Mouse (Mus musculus): ENCODE measurements around the gene Mras. TPM values are rescaled to one million over a fixed set of nuclear protein-coding genes. Genes with fewer than 3 reads are reported as not detected.

Mras gene
- 11.8 and 13.2 TPM in 2 replicates for polyA plus RNA-seq (2014; fragmentation: Nextera tagmentation; extraction: Ambion mirVana)

- Histone ChIP-seq H3K27me3 (replicated peaks; ENCODE audit: control insufficient read depth, insufficient read depth, low read length) (peaks cover 15% of the 10 kb centered on the region), H3K4me1 (replicated peaks; ENCODE audit: control insufficient read depth, insufficient read depth, low read length) (peaks cover 24% of the 10 kb centered on the region), H3K9me3 (ENCODE audit: control insufficient read depth, low read length) (no peaks in the 10 kb centered on the region), H3K27ac (ENCODE audit: low read depth) (peak within 1 kb of the TSS; percentile 22; the same call in 1 of the 2 replicates), H3K36me3 (ENCODE audit: control insufficient read depth, insufficient read depth, low read length) (no peaks in the 10 kb centered on the region), H3K4me2 (ENCODE audit: low read length) (peak within 1 kb of the TSS; percentile 75), H3K9ac (ENCODE audit: low read length) (peak within 1 kb of the TSS; percentile 69), H3K4me3 (ENCODE audit: low read depth, low read length) (peak within 1 kb of the TSS; percentile 72)
- DNase-seq (ENCODE audit: low spot score) (peak; percentile 59), ATAC-seq (replicated peaks; ENCODE audit: low FRiP score, low TSS enrichment, low read depth) (no peak)
- 14% methylated on average over 27 of the region's 27 CpGs for WGBS
Observed at GRCm38 (mm10) chr9:99437031-99437764, at the start of gene Mras. Mras (minus strand) TSS chr9:99437381.

GRCm38 (mm10) chr9:99485144-99485543 is 48.0 kb upstream of the Mras start:
- no peaks in the 10 kb centered on the region for H3K27me3 ChIP-seq (replicated peaks; ENCODE audit: control insufficient read depth, insufficient read depth, low read length)

GRCm38 (mm10) chr9:99484632-99485031 is 47.5 kb upstream of the Mras start:
- no peak for DNase-seq (ENCODE audit: low spot score)
- H3K9me3 ChIP-seq (ENCODE audit: control insufficient read depth, low read length), result no peaks in the 10 kb centered on the region
- H3K9ac ChIP-seq (ENCODE audit: low read length), result no peak overlapping the region
- H3K27me3 ChIP-seq (replicated peaks; ENCODE audit: control insufficient read depth, insufficient read depth, low read length), result no peaks in the 10 kb centered on the region
- no peak overlapping the region for H3K4me2 ChIP-seq (ENCODE audit: low read length)
- no peak for ATAC-seq (replicated peaks; ENCODE audit: low FRiP score, low TSS enrichment, low read depth)
- H3K4me1 ChIP-seq (replicated peaks; ENCODE audit: control insufficient read depth, insufficient read depth, low read length), result no peaks in the 10 kb centered on the region
- peaks cover 55% of the 10 kb centered on the region for H3K36me3 ChIP-seq (ENCODE audit: control insufficient read depth, insufficient read depth, low read length)
- H3K27ac ChIP-seq (ENCODE audit: low read depth), result no peak overlapping the region
- no peak overlapping the region for H3K4me3 ChIP-seq (ENCODE audit: low read depth, low read length)

More at GRCm38 (mm10) chr9:99485144-99485543, 48.0 kb upstream of the Mras start:
- no peak overlapping the region for H3K9ac ChIP-seq (ENCODE audit: low read length)
- WGBS, result 97% methylated on average over 4 of the region's 4 CpGs
- DNase-seq (ENCODE audit: low spot score) (no peak), ATAC-seq (replicated peaks; ENCODE audit: low FRiP score, low TSS enrichment, low read depth) (no peak)
- no peak overlapping the region for H3K4me3 ChIP-seq (ENCODE audit: low read depth, low read length)
- no peaks in the 10 kb centered on the region for H3K4me1 ChIP-seq (replicated peaks; ENCODE audit: control insufficient read depth, insufficient read depth, low read length)
- no peak overlapping the region for H3K27ac ChIP-seq (ENCODE audit: low read depth)
- H3K4me2 ChIP-seq (ENCODE audit: low read length), result no peak overlapping the region
- H3K9me3 ChIP-seq (ENCODE audit: control insufficient read depth, low read length), result no peaks in the 10 kb centered on the region
- peaks cover 58% of the 10 kb centered on the region for H3K36me3 ChIP-seq (ENCODE audit: control insufficient read depth, insufficient read depth, low read length)

DNA sequence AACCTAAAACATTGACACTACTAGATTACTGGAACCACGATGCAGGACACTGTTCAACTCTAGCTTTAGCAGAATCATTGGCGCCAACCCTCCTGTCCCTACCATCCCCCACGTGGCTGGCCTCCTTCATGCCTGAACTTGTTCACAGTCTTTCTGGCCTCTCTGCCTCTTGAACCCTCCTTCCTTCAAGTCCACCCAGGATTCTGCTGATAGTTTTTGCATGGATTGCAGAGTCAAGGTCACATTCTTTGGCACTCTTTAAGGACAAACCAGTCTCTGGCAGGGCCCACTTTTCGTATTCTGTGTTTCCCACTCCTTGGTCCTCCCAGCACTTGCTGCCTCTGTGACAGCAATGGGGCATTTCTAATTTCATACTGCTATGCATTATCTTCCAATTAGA is 46.0 kb upstream of the Mras start:
- no peak overlapping the region for H3K27ac ChIP-seq (ENCODE audit: low read depth)
- H3K9me3 ChIP-seq (ENCODE audit: control insufficient read depth, low read length), result no peaks in the 10 kb centered on the region
- H3K4me2 ChIP-seq (ENCODE audit: low read length), result no peak overlapping the region
- H3K36me3 ChIP-seq (ENCODE audit: control insufficient read depth, insufficient read depth, low read length), result peaks cover 47% of the 10 kb centered on the region
- H3K9ac ChIP-seq (ENCODE audit: low read length), result no peak overlapping the region
- H3K4me1 ChIP-seq (replicated peaks; ENCODE audit: control insufficient read depth, insufficient read depth, low read length), result no peaks in the 10 kb centered on the region
- 83% methylated on average over 4 of the region's 4 CpGs for WGBS
- no peak for DNase-seq (ENCODE audit: low spot score)
- no peak for ATAC-seq (replicated peaks; ENCODE audit: low FRiP score, low TSS enrichment, low read depth)
- H3K4me3 ChIP-seq (ENCODE audit: low read depth, low read length), result no peak overlapping the region
- H3K27me3 ChIP-seq (replicated peaks; ENCODE audit: control insufficient read depth, insufficient read depth, low read length), result no peaks in the 10 kb centered on the region

- H3K36me3 ChIP-seq (ENCODE audit: control insufficient read depth, insufficient read depth, low read length), result peaks cover 30% of the 10 kb centered on the region
- no peak overlapping the region for H3K9ac ChIP-seq (ENCODE audit: low read length)
- H3K9me3 ChIP-seq (ENCODE audit: control insufficient read depth, low read length), result no peaks in the 10 kb centered on the region
- no peak for DNase-seq (ENCODE audit: low spot score)
- H3K27me3 ChIP-seq (replicated peaks; ENCODE audit: control insufficient read depth, insufficient read depth, low read length), result no peaks in the 10 kb centered on the region
- no peak for ATAC-seq (replicated peaks; ENCODE audit: low FRiP score, low TSS enrichment, low read depth)
- WGBS, result 87% methylated on average over 4 of the region's 4 CpGs
- H3K4me3 ChIP-seq (ENCODE audit: low read depth, low read length), result no peak overlapping the region
- H3K4me2 ChIP-seq (ENCODE audit: low read length), result no peak overlapping the region
- H3K27ac ChIP-seq (ENCODE audit: low read depth), result no peak overlapping the region
- no peaks in the 10 kb centered on the region for H3K4me1 ChIP-seq (replicated peaks; ENCODE audit: control insufficient read depth, insufficient read depth, low read length)
Observed at GRCm38 (mm10) chr9:99480764-99481163, 43.6 kb upstream of the Mras start.

DNA sequence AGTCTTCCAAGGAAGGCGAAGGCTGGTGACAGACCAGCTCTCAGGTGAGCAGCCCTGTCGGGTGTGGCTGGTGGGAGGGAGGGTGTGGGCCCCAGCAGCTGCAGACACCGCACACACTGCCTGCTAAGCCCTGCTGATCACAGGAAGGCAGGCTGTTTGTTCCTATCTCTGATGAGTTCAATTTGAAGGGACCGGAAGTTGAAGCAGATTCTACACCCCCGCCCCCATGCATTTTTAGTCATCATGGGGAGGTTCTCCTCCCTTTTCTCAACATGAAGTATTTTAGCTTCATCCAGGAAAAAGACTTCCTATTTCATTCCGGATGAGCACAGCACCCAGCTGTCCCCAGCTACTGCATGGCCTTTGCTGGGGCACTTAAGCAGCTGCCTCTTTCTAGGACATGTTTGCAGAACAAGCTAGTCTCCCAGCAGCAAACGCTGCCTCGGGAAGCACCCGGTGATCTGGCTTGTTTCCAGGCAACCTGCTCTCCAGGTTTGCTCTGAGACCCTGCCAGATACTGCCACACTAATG is 42.1 kb upstream of the Mras start:
- Histone ChIP-seq H3K4me3 (ENCODE audit: low read depth, low read length) (no peak overlapping the region), H3K9ac (ENCODE audit: low read length) (no peak overlapping the region), H3K9me3 (ENCODE audit: control insufficient read depth, low read length) (no peaks in the 10 kb centered on the region), H3K36me3 (ENCODE audit: control insufficient read depth, insufficient read depth, low read length) (peaks cover 37% of the 10 kb centered on the region), H3K27ac (ENCODE audit: low read depth) (no peak overlapping the region), H3K4me2 (ENCODE audit: low read length) (no peak overlapping the region), H3K27me3 (replicated peaks; ENCODE audit: control insufficient read depth, insufficient read depth, low read length) (no peaks in the 10 kb centered on the region), H3K4me1 (replicated peaks; ENCODE audit: control insufficient read depth, insufficient read depth, low read length) (no peaks in the 10 kb centered on the region)
- whole genome bisulfite sequencing, result 63% methylated on average over 9 of the region's 9 CpGs
- DNase-seq (ENCODE audit: low spot score) (no peak), ATAC-seq (replicated peaks; ENCODE audit: low FRiP score, low TSS enrichment, low read depth) (0 out of 2 replicates have a peak, but pooled peaks have one; percentile 72)

DNA sequence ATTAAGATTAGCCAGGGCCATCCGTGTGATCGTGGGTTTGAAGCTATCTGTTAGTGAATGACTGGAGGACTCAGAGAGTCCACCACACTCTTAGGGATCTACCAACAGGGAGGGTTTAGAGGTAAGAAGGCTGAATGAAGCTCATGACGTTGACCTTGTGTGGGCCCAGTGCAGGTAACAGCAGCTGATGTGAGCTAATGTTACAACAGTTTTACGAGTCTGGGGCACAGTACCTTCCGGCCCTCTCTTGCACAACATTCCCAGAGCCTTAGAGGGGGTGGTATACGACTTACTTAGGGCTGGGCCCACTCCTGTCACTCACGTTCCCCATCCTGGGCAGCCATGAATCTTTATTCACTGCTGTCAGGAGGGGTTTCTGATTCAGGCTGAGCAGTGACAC is 34.2 kb upstream of the Mras start:
- WGBS, result 59% methylated on average over 7 of the region's 7 CpGs
- Histone ChIP-seq H3K4me3 (ENCODE audit: low read depth, low read length) (no peak overlapping the region), H3K9ac (ENCODE audit: low read length) (no peak overlapping the region), H3K27me3 (replicated peaks; ENCODE audit: control insufficient read depth, insufficient read depth, low read length) (no peaks in the 10 kb centered on the region), H3K27ac (ENCODE audit: low read depth) (no peak overlapping the region), H3K4me2 (ENCODE audit: low read length) (no peak overlapping the region), H3K9me3 (ENCODE audit: control insufficient read depth, low read length) (no peaks in the 10 kb centered on the region), H3K36me3 (ENCODE audit: control insufficient read depth, insufficient read depth, low read length) (0 out of 2 replicates have a peak, but pooled peaks cover 12% of the 10 kb centered on the region), H3K4me1 (replicated peaks; ENCODE audit: control insufficient read depth, insufficient read depth, low read length) (no peaks in the 10 kb centered on the region)
- ATAC-seq (replicated peaks; ENCODE audit: low FRiP score, low TSS enrichment, low read depth) (no peak), DNase-seq (ENCODE audit: low spot score) (no peak)

GRCm38 (mm10) chr9:99470347-99471092 is 33.3 kb upstream of the Mras start:
- Histone ChIP-seq H3K4me1 (replicated peaks; ENCODE audit: control insufficient read depth, insufficient read depth, low read length) (no peaks in the 10 kb centered on the region), H3K9me3 (ENCODE audit: control insufficient read depth, low read length) (no peaks in the 10 kb centered on the region), H3K9ac (ENCODE audit: low read length) (no peak overlapping the region), H3K4me2 (ENCODE audit: low read length) (no peak overlapping the region; the same call in 1 of the 2 replicates), H3K27ac (ENCODE audit: low read depth) (no peak overlapping the region), H3K36me3 (ENCODE audit: control insufficient read depth, insufficient read depth, low read length) (0 out of 2 replicates have a peak, but pooled peaks cover 7% of the 10 kb centered on the region), H3K4me3 (ENCODE audit: low read depth, low read length) (no peak overlapping the region), H3K27me3 (replicated peaks; ENCODE audit: control insufficient read depth, insufficient read depth, low read length) (no peaks in the 10 kb centered on the region)
- ATAC-seq (replicated peaks; ENCODE audit: low FRiP score, low TSS enrichment, low read depth) (peak; percentile 34; the same call in 1 of the 2 replicates), DNase-seq (ENCODE audit: low spot score) (no peak)
- 56% methylated on average over 16 of the region's 16 CpGs for WGBS

Measured in intestine, embryonic 14.5 days (tissue).